Mouse (Mus musculus): ENCODE data around the gene Relt. TPM values are rescaled to one million over a fixed set of nuclear protein-coding genes. Genes with fewer than 3 reads are reported as not detected.

The Relt gene
- 79.2 and 97.8 TPM in 2 replicates for polyA plus RNA-seq (2012; rRNA removed)

- DNase-seq (ENCODE audit: low read depth in 1 of 2, low spot score in 2 of 2) = peak; percentile 94 to 98
- Histone ChIP-seq H3K27ac (ENCODE audit: insufficient read depth, low read length) (peak within 1 kb of the TSS; percentile 83), H3K4me1 (ENCODE audit: control insufficient read depth, insufficient read depth, insufficient read length) (peaks cover 26% of the 10 kb centered on the region), H3K4me3 (ENCODE audit: extremely low read depth, insufficient read depth, insufficient read length) (peak within 1 kb of the TSS; percentile 73), H3K27me3 (ENCODE audit: control insufficient read depth, insufficient read depth, low read length) (no peaks in the 10 kb centered on the region), H3K36me3 (ENCODE audit: control insufficient read depth, insufficient read depth, low read length) (0 out of 2 replicates have a peak, but pooled peaks cover 2% of the 10 kb centered on the region)
- under 1% methylated on average over 68 of the region's 91 CpGs for WGBS
- peak; percentile 86 for TF ChIP-seq CTCF (IDR thresholded peaks at IDR 0.05; ENCODE audit: extremely low read depth, insufficient read depth, insufficient read length, insufficient replicate concordance)
- TF ChIP-seq POLR2A (IDR thresholded peaks at IDR 0.05; ENCODE audit: low read depth, low read length) = peak; percentile 68
These were observed at the start of gene Relt for GRCm38 (mm10) chr7:100862828-100863638. Relt (minus strand) TSS chr7:100863446.

- Histone ChIP-seq H3K4me1 (ENCODE audit: control insufficient read depth, insufficient read depth, insufficient read length) (no peaks in the 10 kb centered on the region; the same call in 1 of the 2 replicates), H3K27me3 (ENCODE audit: control insufficient read depth, insufficient read depth, low read length) (no peaks in the 10 kb centered on the region), H3K36me3 (ENCODE audit: control insufficient read depth, insufficient read depth, low read length) (no peaks in the 10 kb centered on the region), H3K27ac (ENCODE audit: insufficient read depth, low read length) (no peak overlapping the region), H3K4me3 (ENCODE audit: extremely low read depth, insufficient read depth, insufficient read length) (no peak overlapping the region)
- no peak for TF ChIP-seq CTCF (IDR thresholded peaks at IDR 0.05; ENCODE audit: extremely low read depth, insufficient read depth, insufficient read length, insufficient replicate concordance)
- no peak for TF ChIP-seq POLR2A (IDR thresholded peaks at IDR 0.05; ENCODE audit: low read depth, low read length)
- no peak for DNase-seq (ENCODE audit: low read depth in 1 of 2, low spot score in 2 of 2)
- 85% methylated on average over 9 of the region's 9 CpGs for WGBS
These were observed 48.5 kb upstream of the Relt start for GRCm38 (mm10) chr7:100911791-100912190.

GRCm38 (mm10) chr7:100911246-100911770 is 48.1 kb upstream of the Relt start:
- 79% methylated on average over 2 of the region's 2 CpGs for WGBS

GRCm38 (mm10) chr7:100908567-100908966 is 45.3 kb upstream of the Relt start:
- DNase-seq (ENCODE audit: low read depth in 1 of 2, low spot score in 2 of 2) = peak in 1 of 2 experiments; percentile 30
- Histone ChIP-seq H3K36me3 (ENCODE audit: control insufficient read depth, insufficient read depth, low read length) (no peaks in the 10 kb centered on the region), H3K4me1 (ENCODE audit: control insufficient read depth, insufficient read depth, insufficient read length) (no peaks in the 10 kb centered on the region; the same call in 1 of the 2 replicates), H3K27ac (ENCODE audit: insufficient read depth, low read length) (peak overlapping the region; percentile 34; the same call in 1 of the 2 replicates), H3K27me3 (ENCODE audit: control insufficient read depth, insufficient read depth, low read length) (no peaks in the 10 kb centered on the region), H3K4me3 (ENCODE audit: extremely low read depth, insufficient read depth, insufficient read length) (no peak overlapping the region)
- 55% methylated on average over 8 of the region's 8 CpGs for WGBS
- no peak for TF ChIP-seq POLR2A (IDR thresholded peaks at IDR 0.05; ENCODE audit: low read depth, low read length)
- TF ChIP-seq CTCF (IDR thresholded peaks at IDR 0.05; ENCODE audit: extremely low read depth, insufficient read depth, insufficient read length, insufficient replicate concordance) = peak; percentile 11; the same call in 1 of the 2 replicates

More at GRCm38 (mm10) chr7:100911246-100911770, 48.1 kb upstream of the Relt start:
- Histone ChIP-seq H3K4me1 (ENCODE audit: control insufficient read depth, insufficient read depth, insufficient read length) (no peaks in the 10 kb centered on the region; the same call in 1 of the 2 replicates), H3K36me3 (ENCODE audit: control insufficient read depth, insufficient read depth, low read length) (no peaks in the 10 kb centered on the region), H3K4me3 (ENCODE audit: extremely low read depth, insufficient read depth, insufficient read length) (no peak overlapping the region), H3K27me3 (ENCODE audit: control insufficient read depth, insufficient read depth, low read length) (no peaks in the 10 kb centered on the region), H3K27ac (ENCODE audit: insufficient read depth, low read length) (peak overlapping the region; percentile 2; the same call in 1 of the 2 replicates)
- TF ChIP-seq CTCF (IDR thresholded peaks at IDR 0.05; ENCODE audit: extremely low read depth, insufficient read depth, insufficient read length, insufficient replicate concordance) (no peak), POLR2A (IDR thresholded peaks at IDR 0.05; ENCODE audit: low read depth, low read length) (no peak)
- DNase-seq (ENCODE audit: low read depth in 1 of 2, low spot score in 2 of 2) = no peak

- DNase-seq (ENCODE audit: low read depth in 1 of 2, low spot score in 2 of 2) = no peak
- Histone ChIP-seq H3K4me3 (ENCODE audit: extremely low read depth, insufficient read depth, insufficient read length) (no peak overlapping the region), H3K27ac (ENCODE audit: insufficient read depth, low read length) (peak overlapping the region; percentile 34; the same call in 1 of the 2 replicates), H3K27me3 (ENCODE audit: control insufficient read depth, insufficient read depth, low read length) (no peaks in the 10 kb centered on the region), H3K36me3 (ENCODE audit: control insufficient read depth, insufficient read depth, low read length) (no peaks in the 10 kb centered on the region), H3K4me1 (ENCODE audit: control insufficient read depth, insufficient read depth, insufficient read length) (no peaks in the 10 kb centered on the region; the same call in 1 of the 2 replicates)
- no peak for TF ChIP-seq CTCF (IDR thresholded peaks at IDR 0.05; ENCODE audit: extremely low read depth, insufficient read depth, insufficient read length, insufficient replicate concordance)
- no peak for TF ChIP-seq POLR2A (IDR thresholded peaks at IDR 0.05; ENCODE audit: low read depth, low read length)
- 87% methylated on average over 8 of the region's 8 CpGs for WGBS
These were observed 44.8 kb upstream of the Relt start for GRCm38 (mm10) chr7:100908061-100908460.

- 0% methylated on average over 1 of the region's 1 CpGs for WGBS
- H3K4me3 ChIP-seq (ENCODE audit: extremely low read depth, insufficient read depth, insufficient read length) = no peak overlapping the region
- DNase-seq (ENCODE audit: low read depth in 1 of 2, low spot score in 2 of 2) = peak; percentile 45 to 74
- no peaks in the 10 kb centered on the region for H3K36me3 ChIP-seq (ENCODE audit: control insufficient read depth, insufficient read depth, low read length)
- no peaks in the 10 kb centered on the region; the same call in 1 of the 2 replicates for H3K4me1 ChIP-seq (ENCODE audit: control insufficient read depth, insufficient read depth, insufficient read length)
- no peaks in the 10 kb centered on the region for H3K27me3 ChIP-seq (ENCODE audit: control insufficient read depth, insufficient read depth, low read length)
- TF ChIP-seq POLR2A (IDR thresholded peaks at IDR 0.05; ENCODE audit: low read depth, low read length) (no peak), CTCF (IDR thresholded peaks at IDR 0.05; ENCODE audit: extremely low read depth, insufficient read depth, insufficient read length, insufficient replicate concordance) (peak; percentile 97; the same call in 1 of the 2 replicates)
- H3K27ac ChIP-seq (ENCODE audit: insufficient read depth, low read length) = no peak overlapping the region
These were observed 44.0 kb upstream of the Relt start for GRCm38 (mm10) chr7:100907231-100907630.
